Mouse (Mus musculus) hindbrain, embryonic 16.5 days (tissue): ENCODE measurements at regions not wholly inside any gene's neighbourhood (a gene's known extent, or its start where the extent isn't known, plus 50 kb on each side); places are given as distances from the start of the nearest gene placed in this dataset.
A peak's percentile ranks its signal among the peaks of the same experiment; 100 is the strongest.

Experiments used
- ATAC-seq: fragments of 200-750 bp; cut with Nextera tagmentation; 2 replicates; pipeline ENCODE4 v1.8.0; 2017; ENCODE audit warnings: moderate TSS enrichment, moderate library complexity
- H3K27ac ChIP-seq: fragments of 300-500 bp; sonication (generic); 2 replicates; pipeline ENCODE4 v1.5.1; 2014; ENCODE audit warnings: low read depth, mild to moderate bottlenecking, control low read depth, low read length, moderate library complexity
- H3K27me3 ChIP-seq: fragments of 300-500 bp; sonication (generic); replicated peaks from 2 replicates; pipeline ENCODE4 v1.6.1; 2014; ENCODE audit warnings: low read length; ENCODE audit not compliant: control insufficient read depth, insufficient read depth
- H3K36me3 ChIP-seq: fragments of 300-500 bp; sonication (generic); 2 replicates; pipeline ENCODE4 v1.6.1; 2014; ENCODE audit warnings: mild to moderate bottlenecking, low read length, moderate library complexity, mixed read lengths; ENCODE audit not compliant: control insufficient read depth, insufficient read depth
- H3K4me1 ChIP-seq: fragments of 300-500 bp; sonication (generic); 2 replicates; pipeline ENCODE4 v1.6.1; 2014; ENCODE audit warnings: low read depth, low read length; ENCODE audit not compliant: control insufficient read depth, insufficient read depth
- H3K4me2 ChIP-seq: fragments of 300-500 bp; sonication (generic); 2 replicates; pipeline ENCODE4 v1.6.1; 2014; ENCODE audit warnings: mild to moderate bottlenecking, low read length, control low read depth, moderate library complexity
- H3K4me3 ChIP-seq: fragments of 300-500 bp; sonication (generic); 2 replicates; pipeline ENCODE4 v1.5.1; 2014; ENCODE audit warnings: mild to moderate bottlenecking, low read length, control low read depth, moderate library complexity
- H3K9ac ChIP-seq: fragments of 300-500 bp; sonication (generic); 2 replicates; pipeline ENCODE4 v1.6.1; 2014; ENCODE audit warnings: low read depth, mild to moderate bottlenecking, control low read depth, low read length, moderate library complexity
- H3K9me3 ChIP-seq: fragments of 300-500 bp; sonication (generic); 2 replicates; pipeline ENCODE4 v1.6.1; 2014; ENCODE audit warnings: mild to moderate bottlenecking, low read length, moderate library complexity; ENCODE audit not compliant: control insufficient read depth
- WGBS: fragments of 180-500 bp; shearing (Covaris S2); extraction: QIAGEN DNeasy Blood & Tissue Kit; methylation state at CpG from one replicate; pipeline ENCODE4 v1.1.7; 2014; 5-methylcytosine and 5-hydroxymethylcytosine counted together

DNA sequence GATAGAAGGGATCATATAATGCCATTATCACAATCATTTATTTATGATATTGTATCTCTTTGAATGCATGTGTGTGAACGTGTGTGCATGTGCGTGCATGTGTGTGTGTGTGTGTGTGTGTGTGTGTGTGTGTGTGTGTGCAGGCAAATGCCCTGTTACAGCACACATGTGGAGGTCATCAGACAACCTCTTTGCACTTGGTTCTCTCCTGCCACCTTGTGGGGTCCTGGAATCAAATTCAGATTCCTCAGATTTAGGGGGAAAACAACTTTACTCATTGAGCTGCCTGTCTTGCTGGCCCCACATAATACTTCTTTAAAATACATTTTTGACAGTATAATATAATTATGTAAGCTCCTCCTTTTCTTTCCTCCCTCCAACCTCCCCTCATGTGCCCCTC is 195.7 kb upstream of the Zic1 start:
- Histone ChIP-seq H3K4me2 (no peak overlapping the region), H3K4me1 (no peaks in the 10 kb centered on the region), H3K27me3 (no peaks in the 10 kb centered on the region), H3K9ac (no peak overlapping the region), H3K9me3 (no peaks in the 10 kb centered on the region), H3K36me3 (no peaks in the 10 kb centered on the region), H3K27ac (no peak overlapping the region), H3K4me3 (no peak overlapping the region)
- ATAC-seq = no peak
- WGBS = 80% methylated on average over 2 of the region's 2 CpGs

DNA sequence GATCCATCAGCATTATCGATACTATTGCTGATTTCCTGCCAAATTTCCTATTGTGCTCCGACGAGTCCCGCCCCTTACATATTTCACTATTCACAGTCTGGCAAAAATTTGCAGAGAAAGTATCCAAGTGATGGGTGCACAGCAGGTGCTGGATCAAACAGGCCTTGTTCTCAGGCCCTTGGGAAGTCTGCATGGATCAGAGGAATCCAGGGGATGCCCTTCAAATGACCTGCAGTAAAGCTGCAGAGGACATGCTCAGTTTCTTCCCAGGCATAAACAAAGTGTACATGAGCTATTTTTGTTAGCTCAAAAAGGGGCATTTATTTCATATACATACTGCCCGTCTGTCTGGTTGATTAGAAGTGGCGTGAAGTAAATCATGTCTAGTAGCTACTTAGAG is 194.2 kb upstream of the Zic1 start:
- Histone ChIP-seq H3K4me3 (no peak overlapping the region), H3K36me3 (no peaks in the 10 kb centered on the region), H3K9me3 (no peaks in the 10 kb centered on the region), H3K4me2 (no peak overlapping the region), H3K27me3 (no peaks in the 10 kb centered on the region), H3K9ac (no peak overlapping the region), H3K27ac (no peak overlapping the region), H3K4me1 (no peaks in the 10 kb centered on the region)
- 65% methylated on average over 6 of the region's 6 CpGs for WGBS
- ATAC-seq = no peak

DNA sequence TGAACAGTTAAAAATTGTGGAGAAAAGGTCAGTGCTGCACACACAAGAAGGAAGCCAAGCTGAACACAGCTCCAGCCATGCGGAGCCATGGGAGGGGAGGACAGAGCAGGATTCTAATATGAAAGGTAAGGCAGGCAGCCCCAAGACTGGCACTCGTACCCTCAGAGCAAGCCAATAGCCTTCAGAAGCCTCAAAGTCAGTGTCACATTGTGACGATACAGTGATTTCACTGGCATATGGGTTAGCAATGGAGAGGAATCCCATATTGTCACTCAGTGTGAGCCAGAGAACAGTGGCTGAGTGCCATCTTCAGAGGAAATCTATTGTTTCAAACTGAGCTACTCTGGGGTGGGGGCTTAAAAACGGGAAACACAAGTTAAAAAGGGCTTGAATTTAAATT is 181.4 kb upstream of the Zic1 start:
- Histone ChIP-seq H3K4me2 (no peak overlapping the region), H3K4me1 (no peaks in the 10 kb centered on the region), H3K27me3 (no peaks in the 10 kb centered on the region), H3K9me3 (no peaks in the 10 kb centered on the region; the same call in 1 of the 2 replicates), H3K4me3 (no peak overlapping the region), H3K27ac (no peak overlapping the region), H3K36me3 (no peaks in the 10 kb centered on the region), H3K9ac (no peak overlapping the region)
- peak; percentile 87 for ATAC-seq
- WGBS = 62% methylated on average over 4 of the region's 4 CpGs

DNA sequence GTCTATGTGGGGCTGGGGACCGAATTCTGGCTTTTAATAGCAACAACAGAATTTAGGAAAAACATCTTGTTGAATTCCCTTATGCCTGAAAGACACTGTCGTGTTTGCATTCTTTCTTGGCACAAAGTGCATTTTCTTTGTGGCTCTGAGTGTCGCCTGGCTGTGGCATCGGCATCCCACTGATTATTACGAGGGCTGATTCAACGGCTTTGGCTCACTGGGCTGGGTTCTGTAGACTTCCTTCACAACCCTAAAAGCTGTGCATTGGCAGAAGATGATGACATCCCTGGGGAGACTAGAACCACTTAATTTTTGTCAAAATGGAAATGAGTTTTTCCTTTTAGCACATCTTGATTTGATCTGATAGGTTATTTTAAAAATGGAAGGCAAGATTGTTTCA is 179.8 kb upstream of the Zic1 start:
- no peak overlapping the region for H3K9ac ChIP-seq
- H3K4me1 ChIP-seq = no peaks in the 10 kb centered on the region
- no peak overlapping the region for H3K4me3 ChIP-seq
- no peaks in the 10 kb centered on the region for H3K36me3 ChIP-seq
- 34% methylated on average over 6 of the region's 6 CpGs for WGBS
- no peaks in the 10 kb centered on the region for H3K27me3 ChIP-seq
- no peak overlapping the region for H3K4me2 ChIP-seq
- no peak overlapping the region for H3K27ac ChIP-seq
- H3K9me3 ChIP-seq = no peaks in the 10 kb centered on the region; the same call in 1 of the 2 replicates
- peak; percentile 80 for ATAC-seq

DNA sequence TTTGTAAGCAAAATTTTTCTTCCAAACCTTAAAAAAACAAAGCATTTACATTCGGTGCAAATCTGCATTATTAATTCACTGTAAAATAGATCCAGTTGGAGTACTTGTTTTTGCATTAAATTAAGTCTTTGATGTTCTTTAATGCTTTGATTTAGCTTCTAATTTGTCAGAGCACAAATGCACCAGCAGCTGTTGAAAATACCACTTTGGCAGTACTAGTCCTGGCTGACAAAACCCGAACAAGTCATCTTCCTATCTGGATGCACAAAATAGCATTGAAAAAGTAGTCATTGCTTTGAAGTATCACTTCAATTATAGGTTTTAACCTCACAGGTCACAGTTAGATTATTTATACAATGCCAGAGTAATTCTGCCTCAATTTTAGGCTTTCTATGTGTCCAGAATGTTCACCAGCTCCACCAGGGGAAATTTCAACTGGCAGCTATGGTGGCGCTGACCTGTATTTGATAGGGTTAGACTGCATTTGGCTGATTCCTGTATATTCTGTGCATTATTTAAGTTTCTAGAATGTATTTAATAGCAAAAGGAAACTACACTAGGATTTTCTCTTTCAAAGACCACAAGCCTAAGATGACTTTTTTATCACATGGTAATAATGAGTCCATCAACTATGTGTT is 163.3 kb upstream of the Zic1 start:
- Histone ChIP-seq H3K36me3 (no peaks in the 10 kb centered on the region), H3K4me2 (no peak overlapping the region), H3K27ac (no peak overlapping the region), H3K9ac (no peak overlapping the region), H3K9me3 (no peaks in the 10 kb centered on the region), H3K4me3 (no peak overlapping the region), H3K27me3 (no peaks in the 10 kb centered on the region), H3K4me1 (no peaks in the 10 kb centered on the region)
- WGBS = 77% methylated on average over 3 of the region's 3 CpGs
- no peak for ATAC-seq

DNA sequence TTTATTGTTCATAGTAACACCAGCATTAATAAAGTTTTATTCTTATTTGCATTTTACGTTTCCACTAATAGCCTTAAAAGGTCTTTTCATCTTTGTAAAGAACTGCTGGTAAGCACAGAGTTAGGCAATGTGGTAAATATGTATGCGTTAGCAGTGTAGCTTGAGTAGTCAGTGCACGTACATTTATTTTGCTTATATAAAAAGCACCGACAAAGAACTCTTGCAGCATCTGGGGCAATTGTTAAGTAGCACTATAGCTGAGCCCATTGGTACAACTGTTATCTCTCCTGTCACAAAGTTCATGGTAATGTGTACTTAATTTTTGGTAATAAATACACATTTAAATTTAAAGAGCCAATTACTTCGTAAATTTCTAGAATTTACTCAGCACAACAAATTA is 162.8 kb upstream of the Zic1 start:
- Histone ChIP-seq H3K9me3 (no peaks in the 10 kb centered on the region), H3K36me3 (no peaks in the 10 kb centered on the region), H3K27me3 (no peaks in the 10 kb centered on the region), H3K4me3 (no peak overlapping the region), H3K4me2 (no peak overlapping the region), H3K27ac (no peak overlapping the region), H3K4me1 (no peaks in the 10 kb centered on the region), H3K9ac (no peak overlapping the region)
- WGBS = 60% methylated on average over 5 of the region's 5 CpGs
- no peak for ATAC-seq

DNA sequence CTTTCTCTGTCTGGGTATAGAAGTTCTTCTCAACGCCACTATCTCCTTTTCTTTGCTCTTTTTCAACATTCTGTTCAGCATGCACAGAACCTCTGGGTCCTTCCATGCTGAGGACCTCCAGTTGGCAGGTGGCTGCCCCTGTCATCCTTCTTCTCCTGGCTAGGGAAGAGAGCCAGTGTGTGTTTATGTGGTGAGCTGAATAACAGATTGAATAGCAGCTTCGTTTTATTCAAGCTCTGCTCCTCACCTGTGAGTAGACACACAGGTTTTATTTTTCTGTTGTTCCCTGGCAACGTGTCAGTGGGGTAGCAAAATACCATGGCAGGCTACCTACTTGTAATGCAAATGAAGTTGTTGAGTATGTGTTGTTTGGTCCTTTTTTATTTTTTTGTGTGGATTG is 154.9 kb upstream of the Zic1 start:
- H3K4me1 ChIP-seq = no peaks in the 10 kb centered on the region; the same call in 1 of the 2 replicates
- H3K9ac ChIP-seq = no peak overlapping the region
- no peaks in the 10 kb centered on the region for H3K36me3 ChIP-seq
- H3K4me3 ChIP-seq = no peak overlapping the region
- ATAC-seq = peak; percentile 60
- H3K9me3 ChIP-seq = no peaks in the 10 kb centered on the region
- 26% methylated on average over 3 of the region's 3 CpGs for WGBS
- no peak overlapping the region for H3K4me2 ChIP-seq
- no peaks in the 10 kb centered on the region for H3K27me3 ChIP-seq
- peak overlapping the region; percentile 44; the same call in 1 of the 2 replicates for H3K27ac ChIP-seq

DNA sequence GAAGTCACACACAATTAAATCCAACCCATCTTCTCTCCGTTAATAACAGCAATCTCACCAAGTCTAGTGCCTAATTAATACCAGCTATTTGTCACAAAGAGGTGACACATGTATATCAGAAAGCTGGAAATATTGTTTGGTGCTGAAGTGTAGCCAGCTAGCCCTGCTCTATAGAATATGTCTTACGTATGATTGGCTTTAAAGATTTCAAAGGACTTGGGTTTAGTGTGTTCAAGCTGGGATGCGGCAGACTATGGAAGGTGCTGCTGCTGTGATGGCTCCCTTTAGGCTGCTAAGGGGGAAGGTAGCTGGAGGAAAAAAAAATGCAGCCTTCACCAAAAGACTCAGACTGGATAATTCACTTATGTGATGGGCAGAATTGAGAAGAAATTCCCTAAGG is 144.1 kb upstream of the Zic1 start:
- H3K9ac ChIP-seq = no peak overlapping the region
- no peak overlapping the region for H3K4me3 ChIP-seq
- no peaks in the 10 kb centered on the region for H3K27me3 ChIP-seq
- WGBS = 52% methylated on average over 3 of the region's 3 CpGs
- no peaks in the 10 kb centered on the region for H3K9me3 ChIP-seq
- no peak overlapping the region for H3K4me2 ChIP-seq
- no peaks in the 10 kb centered on the region for H3K4me1 ChIP-seq
- H3K36me3 ChIP-seq = no peaks in the 10 kb centered on the region
- ATAC-seq = no peak
- H3K27ac ChIP-seq = no peak overlapping the region

DNA sequence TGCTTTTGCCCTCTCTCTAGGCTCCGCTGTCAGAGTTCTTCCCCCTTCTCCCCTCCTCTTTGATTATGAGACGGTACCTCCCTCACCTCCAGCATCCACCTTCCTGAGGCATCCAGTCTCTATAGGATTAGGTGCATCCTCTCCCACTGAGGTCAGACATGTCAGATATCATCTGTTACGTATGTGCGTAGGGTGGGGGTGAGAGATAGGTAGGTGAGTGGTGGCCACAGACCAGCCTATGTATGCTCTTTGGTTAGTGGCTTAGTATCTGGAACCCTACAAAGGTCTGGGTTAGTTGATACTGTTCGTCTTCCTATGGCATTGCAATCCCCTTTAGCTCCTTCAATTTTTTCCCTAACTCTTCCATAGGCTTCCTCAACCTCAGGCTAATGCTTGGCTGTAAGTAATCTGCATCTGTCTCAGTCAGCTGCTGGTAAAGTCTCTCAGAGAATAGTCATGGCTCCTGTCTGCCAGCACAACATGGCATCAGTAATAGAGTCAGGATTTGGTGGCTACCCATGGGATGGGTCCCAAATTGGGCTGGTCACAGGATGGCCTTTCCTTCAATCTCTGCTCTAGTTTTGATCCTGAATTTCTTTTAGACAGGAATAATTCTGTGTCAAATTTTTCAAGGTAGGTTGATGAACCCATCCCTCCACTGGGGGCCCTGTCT is 138.2 kb upstream of the Zic1 start:
- WGBS = 70% methylated on average over 5 of the region's 5 CpGs
- Histone ChIP-seq H3K27ac (no peak overlapping the region), H3K9me3 (no peaks in the 10 kb centered on the region), H3K27me3 (no peaks in the 10 kb centered on the region), H3K4me2 (no peak overlapping the region), H3K4me3 (no peak overlapping the region), H3K9ac (no peak overlapping the region), H3K36me3 (no peaks in the 10 kb centered on the region), H3K4me1 (no peaks in the 10 kb centered on the region)
- no peak for ATAC-seq
